Mouse (Mus musculus) kidney, adult 11 months (tissue): Measurements from ENCODE around the gene Pop7.
A peak's percentile ranks its signal among the peaks of the same experiment; 100 is the strongest.

Experiments
- DNase-seq: peaks from one replicate; pipeline ENCODE4 v3.0.0; 2022

Pop7 gene

GRCm38 (mm10) chr5:137491559-137491958 lies 10.8 kb downstream of the Pop7 start:
- DNase-seq, result peak; percentile 45

- DNase-seq, result no peak
Measured at GRCm38 (mm10) chr5:137487616-137488015, 14.7 kb downstream of the Pop7 start.

- no peak for DNase-seq
Measured at GRCm38 (mm10) chr5:137485851-137486155, 16.5 kb downstream of the Pop7 start.

- no peak for DNase-seq
Measured at GRCm38 (mm10) chr5:137485071-137485850, 17.1 kb downstream of the Pop7 start.

- DNase-seq, result no peak
Measured at GRCm38 (mm10) chr5:137481897-137482296, 20.4 kb downstream of the Pop7 start.

GRCm38 (mm10) chr5:137481138-137481537 lies 21.2 kb downstream of the Pop7 start:
- DNase-seq, result peak; percentile 74

GRCm38 (mm10) chr5:137476964-137477363 lies 25.4 kb downstream of the Pop7 start, which contains the start of gene Zan:
Zan (minus strand) TSS chr5:137477064.
- no peak for DNase-seq

- no peak for DNase-seq
Measured at GRCm38 (mm10) chr5:137474351-137474750, 28.0 kb downstream of the Pop7 start.

- DNase-seq, result no peak
Measured at GRCm38 (mm10) chr5:137472252-137472904, 29.9 kb downstream of the Pop7 start.

- no peak for DNase-seq
Measured at GRCm38 (mm10) chr5:137466946-137467345, 35.4 kb downstream of the Pop7 start.

- DNase-seq, result no peak
Measured at GRCm38 (mm10) chr5:137465049-137465448, 37.3 kb downstream of the Pop7 start.

GRCm38 (mm10) chr5:137455866-137456591 lies 46.3 kb downstream of the Pop7 start:
- DNase-seq, result peak; percentile 63

- no peak for DNase-seq
Measured at GRCm38 (mm10) chr5:137455206-137455605, 47.1 kb downstream of the Pop7 start.
